Mouse (Mus musculus): ENCODE results near the gene Gm11555.
"Not testable (repeated sequence)": the region's sequence is repeated elsewhere in the genome, so short reads cannot be mapped to it uniquely, and the experiment has no call there.

GRCm38 (mm10) chr11:99685235-99685634 lies 35.2 kb upstream of the Gm11555 start:
- TF ChIP-seq CTCF (IDR thresholded peaks at IDR 0.05; ENCODE audit: low read depth, low read length); POLR2A (IDR thresholded peaks at IDR 0.05; ENCODE audit: borderline replicate concordance, low read depth, low read length): not testable (repeated sequence)

All from bone marrow macrophage, adult 2 months (primary cell).